Mouse (Mus musculus) brain, embryonic 14.5 days (tissue): ENCODE data around the gene Magi2.

ENCODE experiments used
- CTCF ChIP-seq: fragments of 200-500 bp; IDR thresholded peaks from 2 replicates; pipeline ENCODE4 v1.5.1; 2012; ENCODE audit warnings: inconsistent platforms, mild to moderate bottlenecking, moderate library complexity, borderline replicate concordance; ENCODE audit not compliant: insufficient read depth, insufficient read length; ENCODE audit errors: extremely low read depth
- POLR2A ChIP-seq: fragments of 200-500 bp; IDR thresholded peaks from 2 replicates; pipeline ENCODE4 v1.6.1; 2012; ENCODE audit warnings: mild to moderate bottlenecking, inconsistent platforms, borderline replicate concordance; ENCODE audit not compliant: poor library complexity, insufficient read depth, insufficient read length, severe bottlenecking; ENCODE audit errors: extremely low read depth

GRCm38 (mm10) chr5:20048386-20048785, 821.5 kb downstream of the Magi2 start:
- no peak for TF ChIP-seq POLR2A
- no peak for TF ChIP-seq CTCF
